15 mouse cellular contexts compared by ENCODE assay signal in the genomic region with DNA sequence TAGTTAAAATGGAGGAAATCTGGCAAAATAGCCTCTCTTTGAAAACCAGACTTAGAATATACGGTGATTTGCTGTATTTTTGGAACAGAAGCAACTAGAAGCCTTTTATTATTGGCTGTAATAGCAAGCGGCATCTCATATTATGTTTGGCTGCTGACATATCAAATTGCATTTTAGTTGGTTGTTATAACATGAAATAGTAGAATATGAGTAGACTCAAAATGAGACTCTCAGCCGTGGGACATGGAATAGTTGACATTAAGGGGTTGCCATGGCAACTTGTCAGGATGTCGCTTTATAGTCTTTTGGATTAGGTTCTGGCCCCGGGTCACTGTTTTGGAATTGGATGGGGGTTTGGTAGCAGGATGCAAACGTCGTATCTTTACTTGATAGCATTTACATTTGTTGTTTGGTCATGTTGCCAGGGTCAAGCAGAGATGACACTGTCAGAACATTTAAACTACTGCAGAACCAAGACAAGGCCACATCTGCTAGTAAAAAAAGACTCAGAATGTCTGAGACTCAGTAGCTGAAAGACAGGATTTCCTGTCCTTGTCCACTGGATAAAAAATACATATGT. TPM values are rescaled to one million over a fixed set of nuclear protein-coding genes. Genes with fewer than 3 reads are reported as not detected.
DNase-seq lines count a peak whose midpoint lies in the region; ATAC-seq and TF ChIP-seq lines count a peak whose summit lies in the region.
"Had no signal": no experiment of that assay in that cellular context is flagged by ENCODE, and none has a peak within 500 bp of the region (broad histone marks: within the 10 kb centered on the region; RNA-seq: fewer than 3 reads in every experiment).

No protein-coding gene starts in this region.

- H3K27me3 ChIP-seq in heart, embryonic 13.5 days (replicated peaks), result no peaks in the 10 kb centered on the region
- no peaks in the 10 kb centered on the region for H3K27me3 ChIP-seq in heart, embryonic 10.5 days (ENCODE audit: insufficient read depth, poor library complexity, severe bottlenecking)
- no peaks in the 10 kb centered on the region for H3K27me3 ChIP-seq in midbrain, embryonic 14.5 days (ENCODE audit: control insufficient read depth, insufficient read depth, low read length)
- no peaks in the 10 kb centered on the region for H3K27me3 ChIP-seq in midbrain, embryonic 11.5 days (ENCODE audit: control insufficient read depth, insufficient read depth, low read length)
- no peaks in the 10 kb centered on the region for H3K27me3 ChIP-seq in forebrain, postnatal 0 days (ENCODE audit: insufficient read depth, low read length)
- no peaks in the 10 kb centered on the region for H3K27me3 ChIP-seq in neural tube, embryonic 15.5 days (replicated peaks)
- H3K27me3 ChIP-seq: limb, embryonic 12.5 days had no signal

- peaks cover 74% of the 10 kb centered on the region for H3K4me1 ChIP-seq in heart, embryonic 13.5 days
- H3K4me1 ChIP-seq in heart, embryonic 10.5 days, result peaks cover 51% of the 10 kb centered on the region
- peaks cover 44% of the 10 kb centered on the region for H3K4me1 ChIP-seq in midbrain, embryonic 14.5 days (ENCODE audit: control insufficient read depth, insufficient read depth, low read length)
- peaks cover 25% of the 10 kb centered on the region for H3K4me1 ChIP-seq in midbrain, embryonic 11.5 days (ENCODE audit: control insufficient read depth, insufficient read depth, low read length)
- peaks cover 29% of the 10 kb centered on the region for H3K4me1 ChIP-seq in forebrain, postnatal 0 days (ENCODE audit: insufficient read depth)
- H3K4me1 ChIP-seq in neural tube, embryonic 15.5 days, result peaks cover 44% of the 10 kb centered on the region

- WGBS in heart, embryonic 13.5 days, result 63% methylated on average over 7 of the region's 7 CpGs
- 75% methylated on average over 7 of the region's 7 CpGs for WGBS in heart, embryonic 10.5 days
- WGBS in midbrain, embryonic 14.5 days, result 30% methylated on average over 7 of the region's 7 CpGs
- 38% methylated on average over 7 of the region's 7 CpGs for WGBS in midbrain, embryonic 11.5 days
- WGBS in forebrain, postnatal 0 days, result 26% methylated on average over 7 of the region's 7 CpGs
- 27% methylated on average over 7 of the region's 7 CpGs for WGBS in neural tube, embryonic 15.5 days

- no peak overlapping the region for H3K4me3 ChIP-seq in heart, embryonic 13.5 days
- no peak overlapping the region for H3K4me3 ChIP-seq in heart, embryonic 10.5 days
- no peak overlapping the region for H3K4me3 ChIP-seq in midbrain, embryonic 14.5 days (replicated peaks; ENCODE audit: low read depth, low read length)
- H3K4me3 ChIP-seq in midbrain, embryonic 11.5 days (ENCODE audit: low read depth, low read length), result no peak overlapping the region
- no peak overlapping the region for H3K4me3 ChIP-seq in forebrain, postnatal 0 days (ENCODE audit: low read depth, low read length)
- no peak overlapping the region for H3K4me3 ChIP-seq in neural tube, embryonic 15.5 days (replicated peaks)
- H3K4me3 ChIP-seq: limb, embryonic 12.5 days had no signal

- no peak overlapping the region for H3K4me2 ChIP-seq in heart, embryonic 13.5 days
- H3K4me2 ChIP-seq in midbrain, embryonic 14.5 days (ENCODE audit: low read length), result no peak overlapping the region
- H3K4me2 ChIP-seq in midbrain, embryonic 11.5 days, result no peak overlapping the region
- no peak overlapping the region for H3K4me2 ChIP-seq in forebrain, postnatal 0 days (ENCODE audit: low read depth)
- H3K4me2 ChIP-seq in neural tube, embryonic 15.5 days, result no peak overlapping the region
- H3K4me2 ChIP-seq: limb, embryonic 12.5 days had no signal

- no peak for DNase-seq in heart, embryonic 10.5 days (ENCODE audit: low spot score)
- peak; percentile 74 for DNase-seq in midbrain, embryonic 14.5 days
- no peak for DNase-seq in midbrain, embryonic 11.5 days (ENCODE audit: low spot score, missing footprints)
- peak; percentile 50 for DNase-seq in forebrain, postnatal 0 days
- no peak for DNase-seq in gastrocnemius, postnatal 25 days
- DNase-seq: adrenal gland, postnatal 10 days; cerebellum, postnatal 10 days; gastrocnemius, postnatal 36 days; kidney, adult 9 months; lung, postnatal 4 days; thymus, postnatal 25 days had no signal

- no peak overlapping the region for H3K9ac ChIP-seq in heart, embryonic 13.5 days
- no peak overlapping the region for H3K9ac ChIP-seq in midbrain, embryonic 14.5 days (replicated peaks; ENCODE audit: low read length)
- H3K9ac ChIP-seq in midbrain, embryonic 11.5 days (ENCODE audit: low read length), result no peak overlapping the region
- no peak overlapping the region for H3K9ac ChIP-seq in forebrain, postnatal 0 days
- no peak overlapping the region for H3K9ac ChIP-seq in neural tube, embryonic 15.5 days (replicated peaks)
- H3K9ac ChIP-seq: limb, embryonic 12.5 days had no signal

- no peaks in the 10 kb centered on the region for H3K9me3 ChIP-seq in heart, embryonic 13.5 days
- no peaks in the 10 kb centered on the region for H3K9me3 ChIP-seq in heart, embryonic 10.5 days
- H3K9me3 ChIP-seq in midbrain, embryonic 14.5 days (ENCODE audit: control insufficient read depth, low read length), result no peaks in the 10 kb centered on the region
- no peaks in the 10 kb centered on the region for H3K9me3 ChIP-seq in midbrain, embryonic 11.5 days (ENCODE audit: control insufficient read depth, low read length)
- no peaks in the 10 kb centered on the region for H3K9me3 ChIP-seq in forebrain, postnatal 0 days (ENCODE audit: low read length)
- no peaks in the 10 kb centered on the region for H3K9me3 ChIP-seq in neural tube, embryonic 15.5 days (replicated peaks)
- H3K9me3 ChIP-seq: limb, embryonic 12.5 days had no signal

- TF ChIP-seq CTCF in forebrain, postnatal 0 days (IDR thresholded peaks at IDR 0.05; ENCODE audit: low read depth), result no peak

- 0 out of 2 replicates have a peak overlapping the region, but pooled peaks have one; percentile 15 for H3K27ac ChIP-seq in heart, embryonic 13.5 days (replicated peaks)
- no peak overlapping the region for H3K27ac ChIP-seq in heart, embryonic 10.5 days
- peak overlapping the region; percentile 58 for H3K27ac ChIP-seq in midbrain, embryonic 14.5 days (replicated peaks; ENCODE audit: low read depth, low read length)
- no peak overlapping the region for H3K27ac ChIP-seq in midbrain, embryonic 11.5 days (ENCODE audit: low read depth, low read length)
- 0 out of 2 replicates have a peak overlapping the region, but pooled peaks have one; percentile 37 for H3K27ac ChIP-seq in forebrain, postnatal 0 days (ENCODE audit: low read depth, low read length)
- peak overlapping the region; percentile 57; the same call in 1 of the 2 replicates for H3K27ac ChIP-seq in neural tube, embryonic 15.5 days (replicated peaks)

- H3K36me3 ChIP-seq in heart, embryonic 13.5 days, result no peaks in the 10 kb centered on the region
- H3K36me3 ChIP-seq in heart, embryonic 10.5 days, result no peaks in the 10 kb centered on the region
- H3K36me3 ChIP-seq in midbrain, embryonic 14.5 days (ENCODE audit: control insufficient read depth, insufficient read depth, low read length), result no peaks in the 10 kb centered on the region
- H3K36me3 ChIP-seq in midbrain, embryonic 11.5 days (ENCODE audit: control insufficient read depth, insufficient read depth, low read length), result no peaks in the 10 kb centered on the region
- H3K36me3 ChIP-seq in forebrain, postnatal 0 days (ENCODE audit: insufficient read depth), result no peaks in the 10 kb centered on the region
- no peaks in the 10 kb centered on the region for H3K36me3 ChIP-seq in neural tube, embryonic 15.5 days
- H3K36me3 ChIP-seq: limb, embryonic 12.5 days had no signal

- ATAC-seq in heart, embryonic 13.5 days (ENCODE audit: extremely low read depth, insufficient number of reproducible peaks, low FRiP score, low TSS enrichment), result no peak
- no peak for ATAC-seq in midbrain, embryonic 14.5 days (ENCODE audit: low FRiP score, low TSS enrichment)
- no peak for ATAC-seq in midbrain, embryonic 11.5 days (ENCODE audit: low FRiP score)
- peak; percentile 25; the same call in 1 of the 2 replicates for ATAC-seq in forebrain, postnatal 0 days
- no peak for ATAC-seq in neural tube, embryonic 15.5 days (ENCODE audit: low FRiP score)
- ATAC-seq: inflammation-experienced regulatory T-cells, adult 6 months had no signal

RNA-seq across cellular contexts. Expression of a gene that starts 55.2 kb away (rescaled TPM):
- polyA plus RNA-seq in heart, embryonic 13.5 days (2015; fragmentation: Nextera tagmentation; extraction: Ambion mirVana), result 7.0 and 7.1 TPM in 2 replicates
- polyA plus RNA-seq in heart, embryonic 10.5 days (2016; fragmentation: Nextera tagmentation; extraction: Ambion mirVana), result 7.7 and 8.8 TPM in 2 replicates
- 26.3 and 27.0 TPM in 2 replicates for polyA plus RNA-seq in midbrain, embryonic 14.5 days (2014; fragmentation: Nextera tagmentation; extraction: Ambion mirVana)
- 11.2 and 13.2 TPM in 2 replicates for polyA plus RNA-seq in midbrain, embryonic 11.5 days (2014; fragmentation: Nextera tagmentation; extraction: Ambion mirVana)
- 16.2 and 19.0 TPM in 2 replicates for total RNA-seq in forebrain, postnatal 0 days (2014; rRNA removed)
- 9.1 and 16.0 TPM in 2 replicates for polyA plus RNA-seq in forebrain, postnatal 0 days (2015; fragmentation: Nextera tagmentation; extraction: Ambion mirVana)
- 19.0 and 24.3 TPM in 2 replicates for polyA plus RNA-seq in neural tube, embryonic 15.5 days (2015; fragmentation: Nextera tagmentation; extraction: Ambion mirVana)
- total RNA-seq in gastrocnemius, postnatal 25 days (2021), result 1 to 10 TPM; 2.9 to 3.0 TPM

Comparison
In these comparisons a context has a peak if more than half of its experiments do, and no peak if none do; other contexts are left out.
1. H3K27ac ChIP-seq: peak in heart, embryonic 13.5 days (single experiment), midbrain, embryonic 14.5 days (single experiment), forebrain, postnatal 0 days (single experiment) and neural tube, embryonic 15.5 days (single experiment); none in heart, embryonic 10.5 days (single experiment) and midbrain, embryonic 11.5 days (single experiment).
2. DNase-seq: peak in midbrain, embryonic 14.5 days (single experiment) and forebrain, postnatal 0 days (single experiment); none in heart, embryonic 10.5 days (single experiment), midbrain, embryonic 11.5 days (single experiment) and gastrocnemius, postnatal 25 days (single experiment).